ENCODE assay signal across 16 mouse cellular contexts in the genomic region with DNA sequence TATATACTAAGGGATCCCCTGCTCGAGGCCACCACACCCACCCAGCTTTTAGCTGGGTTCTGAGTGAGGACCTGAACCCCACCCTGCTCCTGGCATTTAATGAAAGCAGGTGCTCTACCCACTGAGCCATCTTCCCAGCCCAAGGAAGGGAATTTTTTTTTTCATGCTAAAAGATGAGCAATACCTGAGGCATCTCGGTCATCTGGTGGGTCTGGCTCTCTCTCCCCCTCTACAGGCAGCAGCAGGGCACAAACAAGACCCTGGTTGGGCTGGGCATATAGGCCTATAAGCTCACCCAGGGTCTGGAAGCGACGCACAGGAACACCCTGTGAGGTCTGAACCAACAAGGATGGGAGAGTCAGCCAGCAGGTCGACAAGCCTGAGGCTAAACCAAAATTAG. TPM values are rescaled to one million over a fixed set of nuclear protein-coding genes. Genes with fewer than 3 reads are reported as not detected.
DNase-seq lines count a peak whose midpoint lies in the region; ATAC-seq and TF ChIP-seq lines count a peak whose summit lies in the region.
"Had no signal": no experiment of that assay in that cellular context is flagged by ENCODE, and none has a peak within 500 bp of the region (broad histone marks: within the 10 kb centered on the region; RNA-seq: fewer than 3 reads in every experiment).

No protein-coding gene starts in this region.

- in situ Hi-C loops in ES-E14 (cut with MboI; ENCODE audit: low sequenced_read_pairs in 2 of 2, unreplicated experiment in 2 of 2), result no loop called here

- 0 out of 2 replicates have a peak overlapping the region, but pooled peaks have one; percentile 87 for H3K4me2 ChIP-seq in heart, embryonic 11.5 days
- 0 out of 2 replicates have a peak overlapping the region, but pooled peaks have one; percentile 80 for H3K4me2 ChIP-seq in limb, embryonic 12.5 days

- TF ChIP-seq POLR2A in embryonic fibroblast, embryonic 13.5 days (IDR thresholded peaks at IDR 0.05; ENCODE audit: low read depth, low read length), result no peak

- H3K4me1 ChIP-seq in heart, embryonic 11.5 days (ENCODE audit: control insufficient read depth, insufficient read depth, low read length), result peaks cover 19% of the 10 kb centered on the region
- peaks cover 26% of the 10 kb centered on the region for H3K4me1 ChIP-seq in limb, embryonic 12.5 days (replicated peaks)
- peaks cover 27% of the 10 kb centered on the region for H3K4me1 ChIP-seq in limb, embryonic 10.5 days
- H3K4me1 ChIP-seq in ES-E14 (ENCODE audit: control insufficient read depth in 2 of 2, insufficient read depth in 2 of 2, low read length in 2 of 2, poor library complexity in 1 of 2), result peaks cover 1 to 24% of the 10 kb centered on the region in 2 experiments; a peak in 3 of 4 replicates
- peaks cover 7% of the 10 kb centered on the region for H3K4me1 ChIP-seq in embryonic fibroblast, embryonic 13.5 days (ENCODE audit: control insufficient read depth, insufficient read depth, low read length)

- DNase-seq in heart, postnatal 4 days, result no peak
- no peak for DNase-seq in limb, embryonic 10.5 days (ENCODE audit: low spot score)
- no peak for DNase-seq in ES-E14 (ENCODE audit: low read depth, low spot score)
- DNase-seq in cerebellum, postnatal 4 days (ENCODE audit: low spot score in 2 of 2), result no peak
- DNase-seq: adrenal gland, postnatal 14 days; layer of hippocampus, adult 9-11 months; thymus, postnatal 14 days had no signal

- no peak for ATAC-seq in heart, embryonic 11.5 days (replicated peaks; ENCODE audit: insufficient number of reproducible peaks, low FRiP score, low TSS enrichment)
- no peak for ATAC-seq in limb, embryonic 12.5 days (ENCODE audit: insufficient number of reproducible peaks, insufficient read depth, low FRiP score, low TSS enrichment, low read depth)

- no peaks in the 10 kb centered on the region for H3K27me3 ChIP-seq in heart, embryonic 11.5 days (ENCODE audit: control insufficient read depth, insufficient read depth, low read length)
- no peaks in the 10 kb centered on the region for H3K27me3 ChIP-seq in limb, embryonic 12.5 days
- H3K27me3 ChIP-seq in limb, embryonic 10.5 days (ENCODE audit: low read depth, poor library complexity, severe bottlenecking), result no peaks in the 10 kb centered on the region
- H3K27me3 ChIP-seq: CH12.LX; embryonic facial prominence, embryonic 13.5 days; stomach, embryonic 15.5 days had no signal

- H3K36me3 ChIP-seq in heart, embryonic 11.5 days (ENCODE audit: control insufficient read depth, insufficient read depth, low read length), result peaks cover 34% of the 10 kb centered on the region
- peaks cover 59% of the 10 kb centered on the region for H3K36me3 ChIP-seq in limb, embryonic 12.5 days
- peaks cover 66% of the 10 kb centered on the region for H3K36me3 ChIP-seq in limb, embryonic 10.5 days
- H3K36me3 ChIP-seq in ES-E14 (ENCODE audit: control insufficient read depth, insufficient read depth, low read length, poor library complexity, severe bottlenecking), result peaks cover 51% of the 10 kb centered on the region

- H3K9me3 ChIP-seq in heart, embryonic 11.5 days (replicated peaks; ENCODE audit: control insufficient read depth, low read length), result no peaks in the 10 kb centered on the region
- 0 out of 2 replicates have a peak, but pooled peaks cover 5% of the 10 kb centered on the region for H3K9me3 ChIP-seq in limb, embryonic 12.5 days
- H3K9me3 ChIP-seq in limb, embryonic 10.5 days (replicated peaks), result no peaks in the 10 kb centered on the region
- H3K9me3 ChIP-seq in ES-E14 (ENCODE audit: control insufficient read depth, insufficient read depth, low read depth, low read length), result no peaks in the 10 kb centered on the region
- H3K9me3 ChIP-seq: embryonic facial prominence, embryonic 13.5 days; stomach, embryonic 15.5 days had no signal

- no peak overlapping the region for H3K27ac ChIP-seq in heart, embryonic 11.5 days (ENCODE audit: low read depth, low read length)
- no peak overlapping the region for H3K27ac ChIP-seq in limb, embryonic 12.5 days
- H3K27ac ChIP-seq in limb, embryonic 10.5 days, result no peak overlapping the region
- H3K27ac ChIP-seq in ES-E14 (ENCODE audit: insufficient read depth, low read depth, low read length, poor library complexity, severe bottlenecking), result no peak overlapping the region
- no peak overlapping the region for H3K27ac ChIP-seq in embryonic fibroblast, embryonic 13.5 days (ENCODE audit: insufficient read depth, low read length)
- H3K27ac ChIP-seq: embryonic facial prominence, embryonic 13.5 days; stomach, embryonic 15.5 days had no signal

- no peak overlapping the region for H3K4me3 ChIP-seq in heart, embryonic 11.5 days (ENCODE audit: low read depth, low read length)
- no peak overlapping the region for H3K4me3 ChIP-seq in limb, embryonic 12.5 days (replicated peaks)
- no peak overlapping the region for H3K4me3 ChIP-seq in limb, embryonic 10.5 days
- no peak overlapping the region for H3K4me3 ChIP-seq in ES-E14 (ENCODE audit: insufficient read depth in 1 of 2, low read depth in 1 of 2, low read length in 2 of 2, poor library complexity in 1 of 2, severe bottlenecking in 1 of 2)
- no peak overlapping the region for H3K4me3 ChIP-seq in embryonic fibroblast, embryonic 13.5 days (ENCODE audit: insufficient read depth, low read length)
- H3K4me3 ChIP-seq: embryonic facial prominence, embryonic 13.5 days; stomach, embryonic 15.5 days had no signal

- WGBS in heart, embryonic 11.5 days (ENCODE audit: insufficient replicate concordance), result 70% methylated on average over 5 of the region's 5 CpGs
- 69% methylated on average over 5 of the region's 5 CpGs for WGBS in limb, embryonic 12.5 days
- WGBS in limb, embryonic 10.5 days, result 77% methylated on average over 5 of the region's 5 CpGs

- no peak overlapping the region for H3K9ac ChIP-seq in heart, embryonic 11.5 days (ENCODE audit: low read depth, low read length)
- H3K9ac ChIP-seq in limb, embryonic 12.5 days (replicated peaks), result no peak overlapping the region
- H3K9ac ChIP-seq in ES-E14 (ENCODE audit: insufficient read depth, low read depth, low read length, poor library complexity, severe bottlenecking), result no peak overlapping the region
- H3K9ac ChIP-seq: stomach, embryonic 15.5 days had no signal

- peak; percentile 41; the same call in 1 of the 2 replicates for TF ChIP-seq CTCF in embryonic fibroblast, embryonic 13.5 days (IDR thresholded peaks at IDR 0.05; ENCODE audit: borderline replicate concordance, insufficient read depth, low read length)

TF ChIP-seq in ES-E14, 5 proteins besides CTCF, POLR2A, EP300 and RAD21:
- peak; percentile 81 for TF ChIP-seq ZNF384 (IDR thresholded peaks at IDR 0.05; ENCODE audit: low read depth, low read length)
- no peak for TF ChIP-seq HCFC1 (IDR thresholded peaks at IDR 0.05; ENCODE audit: borderline replicate concordance, insufficient read depth, low read length)

RNA-seq across cellular contexts. Expression of gene Inppl1, which starts 4.7 kb away (rescaled TPM):
- 33.6 and 52.0 TPM in 2 replicates for polyA plus RNA-seq in heart, embryonic 11.5 days (2014; fragmentation: Nextera tagmentation; extraction: Ambion mirVana)
- total RNA-seq in heart, postnatal 4 days (2021), result 100 to 1,000 TPM; 139 to 141 TPM
- 58.1 and 59.2 TPM in 2 replicates for polyA plus RNA-seq in limb, embryonic 12.5 days (2016; fragmentation: Nextera tagmentation; extraction: Ambion mirVana)
- 41.6 and 57.8 TPM in 2 replicates for polyA plus RNA-seq in limb, embryonic 10.5 days (2016; fragmentation: Nextera tagmentation; extraction: Ambion mirVana)
- total RNA-seq in ES-E14 (2012; rRNA removed), result 57.1 and 71.4 TPM in 2 replicates
- polyA plus RNA-seq in embryonic fibroblast, embryonic 13.5 days (2011; ENCODE audit: insufficient read length, low read depth, missing spikeins), result 61.7 and 73.8 TPM in 2 replicates

RNA-seq across cellular contexts. Expression of gene Phox2a, which starts 15.2 kb away (rescaled TPM):
- polyA plus RNA-seq in heart, embryonic 11.5 days (2014; fragmentation: Nextera tagmentation; extraction: Ambion mirVana), result not detected in 2 replicates
- under 1 TPM; 0.27 to 0.43 TPM for total RNA-seq in heart, postnatal 4 days (2021)
- 0.13 TPM in 1 of 2 replicates, not detected in the other for polyA plus RNA-seq in limb, embryonic 12.5 days (2016; fragmentation: Nextera tagmentation; extraction: Ambion mirVana)
- polyA plus RNA-seq in limb, embryonic 10.5 days (2016; fragmentation: Nextera tagmentation; extraction: Ambion mirVana), result 0.11 TPM in 1 of 2 replicates, not detected in the other
- total RNA-seq in ES-E14 (2012; rRNA removed), result 1.1 and 1.3 TPM in 2 replicates
- not detected in 2 replicates for polyA plus RNA-seq in embryonic fibroblast, embryonic 13.5 days (2011; ENCODE audit: insufficient read length, low read depth, missing spikeins)
- total RNA-seq: CH12.LX; left cerebral cortex, postnatal 4 days; neutrophil, adult 5-6 weeks had no signal
- polyA plus RNA-seq: embryonic facial prominence, embryonic 13.5 days; gonadal fat pad, adult 2 months had no signal

RNA-seq across cellular contexts. Expression of gene Folr2, which starts 23.6 kb away (rescaled TPM):
- not detected in 2 replicates for polyA plus RNA-seq in heart, embryonic 11.5 days (2014; fragmentation: Nextera tagmentation; extraction: Ambion mirVana)
- under 1 TPM; 0.33 to 0.38 TPM for total RNA-seq in heart, postnatal 4 days (2021)
- 0.24 TPM in 1 of 2 replicates, not detected in the other for polyA plus RNA-seq in limb, embryonic 12.5 days (2016; fragmentation: Nextera tagmentation; extraction: Ambion mirVana)
- polyA plus RNA-seq in limb, embryonic 10.5 days (2016; fragmentation: Nextera tagmentation; extraction: Ambion mirVana), result 0.21 TPM in 1 of 2 replicates, not detected in the other
- 4.2 and 4.3 TPM in 2 replicates for total RNA-seq in ES-E14 (2012; rRNA removed)
- 0.74 TPM in 1 of 2 replicates, not detected in the other for polyA plus RNA-seq in embryonic fibroblast, embryonic 13.5 days (2011; ENCODE audit: insufficient read length, low read depth, missing spikeins)
- total RNA-seq: CH12.LX; neutrophil, adult 5-6 weeks had no signal

RNA-seq across cellular contexts. Expression of gene Anapc15, which starts 30.2 kb away (rescaled TPM):
- polyA plus RNA-seq in heart, embryonic 11.5 days (2014; fragmentation: Nextera tagmentation; extraction: Ambion mirVana), result 73.3 and 76.5 TPM in 2 replicates
- 10 to 100 TPM; 45.7 to 50.8 TPM for total RNA-seq in heart, postnatal 4 days (2021)
- polyA plus RNA-seq in limb, embryonic 12.5 days (2016; fragmentation: Nextera tagmentation; extraction: Ambion mirVana), result 81.7 and 82.4 TPM in 2 replicates
- polyA plus RNA-seq in limb, embryonic 10.5 days (2016; fragmentation: Nextera tagmentation; extraction: Ambion mirVana), result 115 and 120 TPM in 2 replicates
- total RNA-seq in ES-E14 (2012; rRNA removed), result 105 and 123 TPM in 2 replicates
- polyA plus RNA-seq in embryonic fibroblast, embryonic 13.5 days (2011; ENCODE audit: insufficient read length, low read depth, missing spikeins), result 43.2 and 47.1 TPM in 2 replicates

RNA-seq across cellular contexts. Expression of gene Folr1, which starts 37.2 kb away (rescaled TPM):
- polyA plus RNA-seq in heart, embryonic 11.5 days (2014; fragmentation: Nextera tagmentation; extraction: Ambion mirVana), result 3.2 and 4.3 TPM in 2 replicates
- total RNA-seq in heart, postnatal 4 days (2021), result 1 to 10 TPM; 1.1 to 2.9 TPM
- not detected in 2 replicates for polyA plus RNA-seq in limb, embryonic 12.5 days (2016; fragmentation: Nextera tagmentation; extraction: Ambion mirVana)
- not detected in 2 replicates for polyA plus RNA-seq in limb, embryonic 10.5 days (2016; fragmentation: Nextera tagmentation; extraction: Ambion mirVana)
- total RNA-seq in ES-E14 (2012; rRNA removed), result 536 and 562 TPM in 2 replicates
- 0.56 and 1.5 TPM in 2 replicates for polyA plus RNA-seq in embryonic fibroblast, embryonic 13.5 days (2011; ENCODE audit: insufficient read length, low read depth, missing spikeins)
